Mouse (Mus musculus) left cerebral cortex, adult 18-20 months (tissue): ENCODE results near the gene Zmiz2. TPM values are rescaled to one million over a fixed set of nuclear protein-coding genes. Genes with fewer than 3 reads are reported as not detected.
"Not testable (repeated sequence)": the region's sequence is repeated elsewhere in the genome, so short reads cannot be mapped to it uniquely, and the experiment has no call there.

ENCODE experiments used
- DNase-seq, 2 experiments: peaks; one replicate each; pipeline ENCODE4 v3.0.0; 2021 to 2022; ENCODE audit warnings: low spot score in 2 of 2, mixed read lengths in 1 of 2
- long read RNA-seq, 2 experiments: library from polyadenylated mRNA; stranded (forward); transcript quantifications; one replicate each; pipeline ENCODE4 v2.0.0; 2021
- total RNA-seq, 2 experiments: library from RNA; stranded (reverse); gene quantifications; 2 replicates each; pipeline ENCODE4 v1.2.3; 2021

Zmiz2 gene
- 100 to 1,000 TPM; 217 to 224 TPM for total RNA-seq
- long read RNA-seq, experiment 1, full-length matches to known transcripts, result 24 of 279 reads
- long read RNA-seq, experiment 1, partial matches to known transcripts, result 190 of 279 reads
- long read RNA-seq, experiment 1, other reads (novel, unspliced or antisense), result 65 of 279 reads
- long read RNA-seq, experiment 2, full-length matches to known transcripts, result 9 of 142 reads
- long read RNA-seq, experiment 2, partial matches to known transcripts, result 106 of 142 reads
- long read RNA-seq, experiment 2, other reads (novel, unspliced or antisense), result 27 of 142 reads

GRCm38 (mm10) chr11:6388726-6389413, at the start of gene Zmiz2:
Gene Zmiz2 (plus strand): TSS chr11:6389074.
- peak; percentile 87 to 93 for DNase-seq

GRCm38 (mm10) chr11:6345956-6346355, 42.9 kb upstream of the Zmiz2 start:
- no peak for DNase-seq

- DNase-seq, result no peak
Observed at GRCm38 (mm10) chr11:6346966-6347365, 41.9 kb upstream of the Zmiz2 start.

GRCm38 (mm10) chr11:6348681-6349200, 40.1 kb upstream of the Zmiz2 start:
- DNase-seq, result no peak

- no peak for DNase-seq
Observed at GRCm38 (mm10) chr11:6349586-6349985, 39.3 kb upstream of the Zmiz2 start.

GRCm38 (mm10) chr11:6355106-6355505, 33.8 kb upstream of the Zmiz2 start:
- no peak for DNase-seq

- no peak for DNase-seq
Observed at GRCm38 (mm10) chr11:6364581-6365275, 24.1 kb upstream of the Zmiz2 start.

- peak; percentile 59 to 66 for DNase-seq
Observed at GRCm38 (mm10) chr11:6365885-6366284, 23.0 kb upstream of the Zmiz2 start.

GRCm38 (mm10) chr11:6366434-6366833, 22.4 kb upstream of the Zmiz2 start:
- no peak for DNase-seq

GRCm38 (mm10) chr11:6367156-6367555, 21.7 kb upstream of the Zmiz2 start:
- DNase-seq, result no peak

GRCm38 (mm10) chr11:6367986-6368385, 20.9 kb upstream of the Zmiz2 start:
- DNase-seq, result not testable (repeated sequence)

- DNase-seq, result no peak
Observed at GRCm38 (mm10) chr11:6371376-6372155, 17.3 kb upstream of the Zmiz2 start.

- DNase-seq, result no peak
Observed at GRCm38 (mm10) chr11:6372784-6373183, 16.1 kb upstream of the Zmiz2 start.

GRCm38 (mm10) chr11:6380916-6381315, 8.0 kb upstream of the Zmiz2 start:
- DNase-seq, result no peak

- no peak for DNase-seq
Observed at GRCm38 (mm10) chr11:6388126-6388725, 648 bp upstream of the Zmiz2 start.

GRCm38 (mm10) chr11:6389483-6389921, 628 bp downstream of the Zmiz2 start:
- no peak for DNase-seq

- no peak for DNase-seq
Observed at GRCm38 (mm10) chr11:6390376-6391053, 1.6 kb downstream of the Zmiz2 start.

GRCm38 (mm10) chr11:6391516-6392276, 2.8 kb downstream of the Zmiz2 start:
- no peak for DNase-seq

GRCm38 (mm10) chr11:6392857-6393256, 4.0 kb downstream of the Zmiz2 start:
- DNase-seq, result no peak
